Mouse (Mus musculus) urinary bladder, postnatal 10 days (tissue): Measurements from ENCODE around the gene Guca1a.
"Not testable (repeated sequence)": the region's sequence is repeated elsewhere in the genome, so short reads cannot be mapped to it uniquely, and the experiment has no call there.

Experiments used
- DNase-seq: peaks from one replicate; pipeline ENCODE4 v3.0.0; 2022; ENCODE audit warnings: low spot score

Gene Guca1a

GRCm38 (mm10) chr17:47400451-47400850 is at the start of gene Guca1a:
Gene Guca1a, minus strand, starts transcription at chr17:47400584.
- DNase-seq: no peak

DNA sequence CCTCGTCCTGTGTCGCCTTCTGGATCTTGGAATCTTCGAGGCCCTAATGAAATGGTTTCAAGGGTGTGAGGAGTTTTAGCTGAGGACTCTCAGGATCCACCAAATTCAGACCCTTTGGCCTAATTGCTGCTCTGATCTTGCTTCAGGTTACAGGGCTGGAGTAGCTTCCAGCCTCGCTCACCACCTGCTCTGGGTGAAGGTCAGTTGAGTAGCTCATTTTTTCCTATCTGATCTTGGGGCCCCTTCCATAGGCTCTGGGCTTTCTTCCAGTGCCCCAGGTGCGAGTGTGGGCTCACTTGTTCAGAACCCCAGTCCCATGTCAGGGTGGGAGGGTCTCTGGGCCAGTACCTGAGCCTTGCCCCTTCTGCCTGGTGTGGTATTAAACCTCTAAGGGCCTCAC is 49.0 kb upstream of the Guca1a start:
- DNase-seq: no peak

DNA sequence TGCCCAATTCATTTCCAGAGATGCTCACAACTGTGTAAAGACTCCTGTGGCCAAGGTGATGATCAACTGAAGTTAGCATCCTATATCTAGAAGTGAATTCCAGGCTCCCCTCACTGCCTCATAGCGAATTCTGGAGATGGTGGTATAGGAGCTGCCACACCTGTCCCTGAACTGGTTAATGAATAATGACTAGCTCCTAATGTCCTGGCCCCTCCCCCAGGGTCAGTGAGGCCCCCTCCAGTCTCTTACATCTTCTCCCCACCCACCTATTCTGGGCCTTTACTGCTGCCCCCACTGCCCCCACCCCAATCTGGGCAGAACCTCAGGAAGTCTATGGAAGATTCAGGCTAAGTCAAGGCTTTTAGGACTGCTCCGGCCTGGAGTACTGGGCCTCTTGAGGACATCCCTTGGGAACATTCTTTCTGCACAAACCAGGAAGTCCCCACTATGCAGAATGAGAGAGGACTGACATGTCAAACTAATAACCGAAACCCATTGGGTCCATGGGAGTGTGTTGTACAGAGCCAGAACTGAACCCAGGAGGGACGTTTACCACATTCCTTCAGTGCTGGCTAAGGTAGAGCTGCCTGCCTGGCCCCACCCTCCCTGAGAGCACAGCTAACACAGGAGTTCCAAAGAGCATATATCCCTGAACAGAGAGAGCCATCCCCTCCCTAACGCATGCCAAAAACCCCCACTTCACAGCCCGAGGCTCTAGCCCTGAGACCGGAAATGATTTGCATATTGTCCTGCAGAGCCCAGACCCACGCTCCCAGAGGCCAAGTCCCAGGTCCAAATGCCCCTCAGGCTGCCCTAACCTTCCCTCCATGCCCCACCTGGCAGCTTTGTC is 48.4 kb upstream of the Guca1a start:
- DNase-seq: no peak

- no peak for DNase-seq
Measured at GRCm38 (mm10) chr17:47446561-47446960, 46.2 kb upstream of the Guca1a start.

DNA sequence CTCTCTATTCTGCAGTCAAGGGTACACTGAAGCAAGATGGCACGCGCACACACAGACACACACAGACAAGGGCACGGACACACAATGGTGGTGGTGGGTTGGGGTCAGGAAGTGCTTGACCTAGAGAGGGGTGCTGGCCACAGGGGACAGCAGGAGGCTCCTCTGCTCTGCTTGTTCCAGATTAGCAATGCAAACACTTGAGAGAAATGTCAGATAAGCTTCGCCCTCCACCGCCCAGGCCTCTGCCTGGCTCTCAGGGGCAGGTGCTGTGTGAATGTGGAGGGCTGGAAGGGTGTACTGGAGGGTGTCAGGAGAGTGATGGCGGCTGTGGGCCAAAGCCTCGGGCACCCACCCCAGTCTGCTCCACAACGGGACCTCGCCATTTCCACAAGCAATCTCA is 45.6 kb upstream of the Guca1a start:
- DNase-seq: no peak

- no peak for DNase-seq
Measured at GRCm38 (mm10) chr17:47445518-47445917, 45.1 kb upstream of the Guca1a start.

GRCm38 (mm10) chr17:47444113-47444512 is 43.7 kb upstream of the Guca1a start:
- DNase-seq: no peak

- DNase-seq: no peak
Measured at GRCm38 (mm10) chr17:47442271-47442670, 41.9 kb upstream of the Guca1a start.

DNA sequence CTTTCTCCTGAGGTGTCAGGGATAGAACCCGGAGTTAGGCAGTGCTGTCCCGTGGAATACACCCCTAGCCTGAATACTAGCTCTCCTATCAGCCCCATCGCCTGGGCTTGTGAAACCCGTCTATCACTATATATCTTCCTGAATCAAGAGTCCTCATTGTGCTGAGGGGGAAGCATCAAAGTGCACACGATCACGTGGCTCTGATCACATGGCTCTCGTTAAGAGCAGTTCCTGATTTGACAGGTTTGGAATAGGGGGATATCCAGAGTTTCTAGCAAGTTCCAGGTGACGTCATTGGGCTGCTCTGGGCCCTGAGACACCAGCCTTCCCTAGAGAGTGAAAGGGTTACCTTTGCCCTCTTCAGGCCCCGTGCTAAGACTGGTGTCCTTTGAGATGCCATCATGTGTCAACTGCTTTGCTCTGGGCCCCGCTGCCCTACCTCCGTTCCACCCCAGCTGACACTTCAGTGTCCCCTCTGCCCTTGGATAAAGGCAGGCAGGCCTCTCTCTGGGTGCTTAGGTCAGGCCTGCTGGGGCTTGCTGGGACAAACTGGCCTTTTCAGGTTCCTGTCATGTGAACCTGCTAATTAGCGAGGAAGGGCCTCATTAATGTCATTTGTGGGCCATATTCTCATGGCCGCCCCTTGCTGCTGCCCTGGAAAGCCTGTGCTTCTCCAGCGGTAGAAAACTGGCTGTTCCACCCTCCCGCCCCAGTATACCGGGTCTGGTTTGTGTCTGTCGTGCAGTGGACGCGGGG is 41.1 kb upstream of the Guca1a start:
- no peak for DNase-seq

DNA sequence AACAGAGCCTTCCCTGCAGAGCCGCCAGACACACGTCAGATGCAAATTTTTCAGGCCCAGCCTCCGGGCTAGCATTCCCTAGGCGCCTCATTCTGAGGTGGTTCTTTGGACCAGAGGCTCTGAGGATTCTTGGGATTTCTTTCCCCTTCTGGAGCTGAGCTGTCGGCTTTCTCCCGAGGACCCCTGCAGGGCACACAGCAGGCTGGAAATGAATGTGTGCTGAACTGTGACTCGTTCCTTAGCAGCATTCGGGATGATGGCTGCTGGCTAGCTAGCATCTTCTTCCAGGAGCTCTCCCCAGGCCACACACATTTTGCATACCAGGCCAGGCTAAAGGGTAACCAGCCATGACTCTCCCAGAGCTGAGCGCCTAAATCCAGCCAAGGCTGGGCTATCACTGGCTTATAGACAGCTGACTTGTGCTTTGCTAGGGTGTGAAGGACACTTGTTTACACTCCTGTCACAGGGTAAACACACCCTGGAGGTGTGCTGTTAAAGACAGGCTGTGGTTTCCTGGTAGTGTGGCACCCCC is 40.0 kb upstream of the Guca1a start:
- DNase-seq: no peak

DNA sequence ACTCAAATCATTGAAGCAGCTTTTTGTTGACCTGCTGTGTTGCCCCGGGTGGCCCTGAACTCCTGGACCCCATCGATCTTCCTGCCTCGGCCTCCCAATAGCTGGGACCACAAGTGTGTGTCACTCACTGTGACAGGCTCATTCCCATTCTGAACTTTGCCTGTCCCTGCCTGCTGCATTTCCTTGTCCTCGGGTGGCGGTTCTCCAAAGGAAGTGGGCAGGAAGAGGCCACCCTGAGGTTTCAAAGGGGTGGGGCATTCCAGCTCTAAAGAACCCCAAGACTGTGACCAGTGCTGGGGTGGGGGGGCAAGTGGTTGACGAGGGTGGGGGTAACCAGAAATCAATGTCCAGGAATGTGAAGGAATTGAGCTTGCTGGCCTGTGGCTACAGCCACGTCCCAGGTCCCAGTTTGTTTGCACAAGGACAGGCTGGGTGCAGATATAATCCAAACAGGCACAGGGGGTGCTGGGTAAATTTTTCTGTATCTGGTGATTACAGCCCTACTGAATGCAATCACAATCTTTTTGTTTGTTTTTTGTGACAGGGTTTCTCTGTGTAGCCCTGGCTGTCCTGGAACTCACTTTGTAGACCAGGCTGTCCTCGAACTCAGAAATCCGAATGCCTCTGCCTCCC is 39.1 kb upstream of the Guca1a start:
- no peak for DNase-seq

DNA sequence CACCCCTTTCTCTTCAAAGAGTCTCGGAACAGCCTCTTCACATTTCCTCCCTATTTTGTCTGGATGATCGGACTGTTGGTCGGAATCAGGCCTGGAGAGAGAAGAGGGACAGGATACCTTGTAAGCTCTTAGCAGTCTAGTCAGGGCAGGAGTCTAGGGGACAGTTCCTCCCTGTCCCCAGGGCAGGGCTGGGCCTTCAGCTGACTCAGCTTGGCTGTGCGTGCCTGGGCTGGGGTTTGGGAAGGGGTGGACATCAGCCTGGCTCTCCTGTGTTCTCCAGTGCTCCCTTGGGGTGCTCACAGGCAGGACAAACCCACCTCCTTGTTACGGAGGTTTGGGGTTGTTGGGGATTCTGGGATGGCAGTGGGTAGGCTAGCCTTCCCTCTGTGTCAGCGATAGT is 38.2 kb upstream of the Guca1a start:
- no peak for DNase-seq

DNA sequence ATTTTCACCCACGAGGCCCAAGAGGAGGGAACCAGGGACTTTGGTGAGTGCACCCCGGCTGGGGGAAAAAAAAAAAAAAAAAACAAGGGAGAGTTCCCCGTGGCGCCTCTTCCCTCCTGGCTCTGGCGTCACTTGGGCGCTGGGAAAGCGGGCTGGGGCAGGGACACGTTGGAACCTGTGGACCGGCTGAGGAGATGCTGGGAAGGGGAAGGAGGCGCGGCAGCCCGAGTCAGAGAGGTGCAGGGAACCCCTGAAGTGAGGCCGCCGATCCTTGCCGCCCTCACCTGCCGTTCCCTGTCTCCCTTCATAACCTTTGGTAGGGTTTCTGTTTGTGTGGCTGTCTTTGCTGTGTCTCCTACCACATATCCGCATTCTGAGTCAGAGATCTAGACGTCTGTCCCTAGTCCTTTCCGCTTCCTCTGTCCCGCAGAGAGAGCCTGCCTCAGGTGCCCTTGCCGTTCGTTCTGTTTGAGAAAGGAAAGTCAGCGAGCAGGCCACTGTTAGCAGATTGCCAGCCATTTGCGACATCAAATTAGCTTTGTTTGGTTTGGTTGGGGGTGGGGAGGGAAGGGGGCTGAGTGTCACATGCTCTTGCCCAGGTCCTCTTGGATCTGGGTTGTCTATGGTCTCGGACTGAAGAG is 36.6 kb upstream of the Guca1a start, which contains the start of gene 1700001C19Rik:
Gene 1700001C19Rik, minus strand, starts transcription at position 470 of the 641 bp plus-strand sequence.
- DNase-seq: no peak

DNA sequence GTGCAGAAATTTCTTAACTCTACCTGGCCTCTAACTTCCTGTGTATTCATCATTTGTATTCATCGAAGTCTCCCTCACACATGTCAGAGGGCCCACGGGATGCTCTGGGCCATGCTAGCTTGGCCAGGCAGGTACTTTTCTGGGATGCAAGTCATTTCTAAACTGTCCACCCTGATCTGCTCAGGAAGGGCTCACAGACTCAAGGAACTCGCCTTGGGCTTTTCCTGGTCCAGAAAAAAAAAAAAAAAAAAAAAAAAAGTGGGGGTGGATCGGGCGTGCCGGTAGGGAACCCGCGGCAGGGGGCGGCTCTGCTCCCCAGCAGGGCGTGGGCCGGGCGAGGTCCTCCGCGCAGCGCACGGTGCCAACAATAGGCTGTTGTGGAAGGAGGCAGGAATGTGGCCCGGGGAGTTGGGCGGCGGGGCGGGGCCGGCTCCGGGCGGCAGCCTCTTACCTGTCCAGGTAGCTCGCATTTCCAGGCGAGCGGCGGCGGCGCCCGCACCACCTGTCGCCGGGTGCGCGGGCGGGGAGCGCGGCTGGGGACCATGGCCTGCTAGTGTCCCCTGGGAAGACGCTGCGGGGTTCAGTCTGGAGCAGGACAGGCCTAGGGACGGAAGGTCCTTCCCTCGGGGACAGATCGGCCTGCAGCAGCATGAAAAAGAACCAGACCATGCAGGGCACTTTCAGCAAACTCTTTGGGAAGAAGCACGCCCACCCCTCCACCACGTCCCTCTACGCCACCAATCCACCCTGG is 35.9 kb upstream of the Guca1a start, which contains the start of gene AI661453:
Gene AI661453, plus strand, starts transcription at position 460 of the 751 bp plus-strand sequence.
- DNase-seq: peak; percentile 35

DNA sequence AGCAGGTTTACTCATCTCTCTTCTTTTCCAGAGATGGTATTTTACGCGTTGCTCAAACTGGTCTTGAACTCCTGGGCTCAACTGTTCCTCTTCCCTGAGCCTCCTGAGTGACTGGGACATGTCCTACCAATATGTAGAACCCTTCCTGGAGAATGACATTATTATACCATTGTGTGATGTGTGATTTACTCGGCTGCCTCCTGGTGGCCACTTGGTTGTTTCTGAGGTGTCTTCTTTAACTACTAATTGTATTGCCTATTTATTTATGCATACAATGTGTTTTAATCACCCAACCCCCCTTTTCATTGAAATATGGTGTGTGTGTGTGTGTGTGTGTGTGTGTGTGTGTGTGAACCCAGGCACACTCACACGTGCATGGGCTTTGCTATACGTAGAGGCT is 30.4 kb upstream of the Guca1a start:
- no peak for DNase-seq

DNA sequence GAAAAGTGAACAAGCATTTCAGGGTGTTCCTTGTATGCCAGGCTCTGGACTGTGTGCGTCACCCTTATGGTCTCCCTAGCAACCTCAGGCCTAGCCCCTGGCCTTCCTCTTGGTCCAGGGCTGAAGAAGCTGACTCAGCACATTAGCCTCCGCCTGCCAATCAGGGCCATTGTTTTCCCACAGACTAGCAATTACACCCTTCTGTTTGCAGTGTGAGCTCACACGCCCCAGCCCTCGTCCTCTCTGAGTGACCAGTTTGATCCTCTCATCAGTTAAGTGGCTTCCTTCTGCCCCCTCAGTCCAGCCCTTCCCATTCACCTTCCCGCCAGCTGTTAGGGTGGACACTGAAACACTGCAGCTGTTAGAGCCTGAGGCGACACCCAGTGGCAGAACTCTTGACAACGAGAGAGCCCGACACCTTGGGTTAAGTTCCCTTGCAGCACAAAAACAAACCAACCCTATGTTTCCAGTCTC is 28.5 kb upstream of the Guca1a start:
- no peak for DNase-seq

DNA sequence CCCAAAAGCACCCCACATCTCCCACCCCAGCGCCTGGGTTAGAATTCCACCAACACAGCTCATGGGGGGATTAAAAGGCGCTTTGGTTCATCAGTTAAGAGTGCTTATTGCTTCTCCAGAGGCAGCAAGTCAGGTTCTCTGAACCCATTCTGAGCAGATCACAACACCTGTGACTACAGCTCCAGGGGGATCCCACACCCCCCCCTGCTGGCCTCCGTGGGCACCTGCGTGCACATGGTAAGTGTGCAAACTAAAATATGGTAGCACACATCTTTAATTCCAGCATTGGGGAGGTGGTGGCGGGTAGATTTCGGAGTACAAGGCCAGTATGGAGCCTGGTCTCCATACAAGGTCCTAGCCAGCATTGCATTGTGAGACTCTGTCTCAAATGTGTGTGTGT is 26.9 kb upstream of the Guca1a start:
- DNase-seq: no peak

- no peak for DNase-seq
Measured at GRCm38 (mm10) chr17:47424186-47424585, 23.8 kb upstream of the Guca1a start.

DNA sequence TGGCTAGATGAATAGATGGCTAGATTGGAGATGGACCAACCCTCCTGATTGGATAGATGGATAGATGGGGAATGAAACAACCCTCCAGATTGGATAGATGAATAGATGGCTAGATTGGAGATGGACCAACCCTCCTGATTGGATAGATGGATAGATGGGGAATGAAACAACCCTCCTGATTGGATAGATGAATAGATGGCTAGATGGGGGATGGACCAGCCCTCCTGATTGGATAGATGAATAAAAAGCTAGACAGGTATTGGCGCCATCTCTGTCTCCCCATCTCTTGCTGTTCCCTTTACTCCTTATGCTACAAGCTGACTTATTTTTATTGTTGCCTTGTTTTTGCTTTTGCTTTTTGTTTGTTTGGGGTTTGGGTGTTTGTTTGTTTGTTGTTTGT is 22.2 kb upstream of the Guca1a start:
- DNase-seq: not testable (repeated sequence)

DNA sequence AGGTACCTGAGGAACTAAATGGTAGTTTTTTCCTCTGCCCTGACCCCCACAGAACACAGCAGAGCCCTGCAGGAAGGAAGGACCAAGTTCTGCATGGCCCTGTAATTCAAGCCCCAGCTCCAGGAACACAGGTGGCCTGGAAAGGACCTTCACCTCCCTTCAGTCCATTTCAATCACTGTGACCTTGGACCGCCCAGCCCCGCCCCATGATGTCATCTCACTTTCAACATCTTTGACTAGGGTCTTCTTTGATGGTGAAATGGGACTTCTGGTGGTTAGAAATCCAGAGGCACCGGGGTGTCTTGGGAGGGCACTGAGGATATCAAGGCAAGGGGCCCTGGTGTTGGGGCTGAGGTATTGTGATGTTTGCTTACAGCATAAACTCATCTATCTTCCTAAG is 21.2 kb upstream of the Guca1a start:
- DNase-seq: no peak

- DNase-seq: no peak
Measured at GRCm38 (mm10) chr17:47420195-47420594, 19.8 kb upstream of the Guca1a start.
